Mouse (Mus musculus) gonadal fat pad, adult 2 months (tissue): ENCODE results near the gene Atp1a4. TPM values are rescaled to one million over a fixed set of nuclear protein-coding genes. Genes with fewer than 3 reads are reported as not detected.

Experiments
- DNase-seq: peaks from one replicate; pipeline ENCODE4 v3.0.0-alpha.2; 2012; ENCODE audit warnings: low read depth
- polyA plus RNA-seq: library from polyadenylated mRNA; depleted of rRNA; stranded (reverse); fragments of >200 nt; gene quantifications from 2 replicates; pipeline ENCODE4 v1.2.3, GENCODE M21; 2012; rRNA removed

The Atp1a4 gene
- polyA plus RNA-seq: 2.7 and 4.3 TPM in 2 replicates

DNA sequence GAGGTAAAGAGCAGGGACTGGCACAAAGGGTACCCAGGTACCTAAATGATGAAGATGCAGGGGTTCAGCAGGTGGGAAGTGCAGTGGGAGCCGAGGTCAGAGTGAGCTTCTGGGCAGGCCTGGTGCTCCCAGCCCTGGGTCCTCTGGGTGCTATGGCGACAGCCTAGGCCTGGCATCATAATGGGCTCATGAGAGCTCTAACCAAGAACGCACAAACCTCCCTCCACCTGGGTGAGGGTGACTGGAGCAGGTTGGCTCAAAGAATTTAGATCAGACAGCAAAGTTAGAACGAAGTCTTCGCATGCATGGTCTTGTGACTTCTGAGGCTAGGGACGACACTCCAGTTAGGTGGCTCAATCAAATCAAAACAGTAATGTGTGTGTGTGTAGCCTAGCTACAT is at the start of gene Atp1a4:
TSS of gene Atp1a4 (minus strand) at position 101 of the 400 bp plus-strand sequence.
- DNase-seq: no peak

DNA sequence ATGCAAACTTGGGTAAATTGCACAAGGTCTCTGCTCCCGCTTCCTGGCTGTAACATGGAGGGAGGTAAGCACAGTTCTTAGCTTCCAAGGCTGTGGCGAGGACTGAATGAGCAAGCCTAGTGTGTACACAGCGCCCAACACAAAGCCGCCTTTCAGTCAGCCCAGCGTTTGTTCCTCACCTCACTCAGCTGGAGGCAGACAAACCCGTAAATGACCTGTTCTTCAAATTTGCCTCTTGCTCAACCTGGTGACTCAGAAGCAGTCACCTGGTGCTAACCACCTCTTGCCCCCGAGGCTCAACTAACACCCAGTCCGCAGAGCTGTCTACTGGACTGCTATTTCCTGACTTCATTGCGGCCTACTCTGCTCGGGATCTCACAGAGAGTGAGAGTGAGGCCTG is 49.7 kb upstream of the Atp1a4 start:
- DNase-seq: peak; percentile 96

DNA sequence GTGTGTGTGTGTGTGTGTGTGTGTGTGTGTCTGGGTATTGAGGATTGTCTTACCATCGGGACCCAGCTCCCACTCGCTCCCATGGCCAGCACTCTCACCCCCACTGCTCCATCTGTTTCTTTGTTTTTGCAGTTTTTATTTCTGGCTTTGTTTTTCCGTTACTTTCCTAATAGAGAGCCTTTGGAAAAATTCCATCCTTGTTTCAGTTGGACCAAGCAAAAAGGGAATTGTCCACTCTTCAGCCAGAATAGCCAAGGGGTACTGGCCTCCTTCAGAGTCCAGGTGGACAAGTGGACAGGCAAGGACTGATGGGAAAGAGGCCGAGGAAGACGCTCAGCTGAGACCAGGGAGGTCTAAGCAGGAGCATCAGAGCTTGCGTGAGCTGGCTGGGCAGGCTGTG is 48.7 kb upstream of the Atp1a4 start:
- no peak for DNase-seq

DNA sequence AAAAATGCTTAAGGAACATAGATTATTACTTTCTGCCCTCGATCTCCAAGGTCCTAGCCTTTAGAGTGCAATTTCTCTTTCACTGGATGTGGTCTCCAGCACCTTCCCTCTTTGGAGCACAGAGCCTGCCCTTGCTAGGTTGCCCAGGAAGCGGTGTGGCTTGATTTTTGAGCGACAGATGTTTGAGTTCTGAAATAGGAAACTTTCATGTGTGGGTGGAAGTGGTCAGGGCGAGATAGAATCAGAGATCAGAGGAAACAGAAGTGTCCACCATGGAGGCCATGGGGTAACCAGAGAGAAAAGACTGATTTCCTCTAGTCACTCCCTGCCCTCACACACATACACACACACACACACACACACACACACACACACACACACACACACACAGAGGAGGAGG is 48.0 kb upstream of the Atp1a4 start:
- DNase-seq: no peak

DNA sequence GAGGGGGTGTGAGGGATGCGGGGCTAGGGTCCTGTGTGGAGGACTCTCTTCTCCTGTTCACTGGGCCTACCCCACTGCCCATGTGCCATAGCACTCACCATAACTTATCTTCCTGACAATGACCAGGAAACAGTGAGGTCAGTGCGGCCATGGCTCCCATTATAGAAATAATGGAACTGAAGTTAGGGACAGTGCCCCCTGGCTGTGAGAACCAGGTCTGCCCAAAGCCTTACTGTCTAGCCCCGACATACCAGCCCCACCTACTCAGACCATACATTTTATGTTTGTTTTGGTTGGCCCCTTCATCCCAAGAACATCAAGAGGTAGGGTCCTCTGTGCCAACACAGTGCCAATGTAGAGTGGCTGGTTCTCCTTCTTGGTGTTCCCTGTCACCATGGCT is 47.4 kb upstream of the Atp1a4 start:
- DNase-seq: no peak

DNA sequence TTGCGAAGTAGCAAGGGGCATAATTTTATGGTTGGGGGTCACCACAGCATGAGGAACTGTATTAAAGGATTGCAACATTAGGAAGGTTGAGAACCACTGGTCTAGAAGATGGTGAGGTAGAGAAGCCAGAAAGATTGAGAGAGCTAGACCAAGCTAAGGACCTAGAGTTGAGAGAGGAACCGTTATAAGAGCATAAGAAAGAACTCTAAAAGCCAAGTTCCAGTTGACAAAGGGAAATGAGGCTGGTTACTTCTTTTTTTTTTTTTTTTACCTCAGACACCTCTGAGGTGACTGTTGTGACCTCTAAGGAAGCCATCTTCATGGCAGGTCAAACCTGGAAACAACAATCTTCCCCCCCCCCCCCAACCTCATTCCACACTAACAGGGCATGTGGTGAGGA is 46.9 kb upstream of the Atp1a4 start:
- DNase-seq: no peak

DNA sequence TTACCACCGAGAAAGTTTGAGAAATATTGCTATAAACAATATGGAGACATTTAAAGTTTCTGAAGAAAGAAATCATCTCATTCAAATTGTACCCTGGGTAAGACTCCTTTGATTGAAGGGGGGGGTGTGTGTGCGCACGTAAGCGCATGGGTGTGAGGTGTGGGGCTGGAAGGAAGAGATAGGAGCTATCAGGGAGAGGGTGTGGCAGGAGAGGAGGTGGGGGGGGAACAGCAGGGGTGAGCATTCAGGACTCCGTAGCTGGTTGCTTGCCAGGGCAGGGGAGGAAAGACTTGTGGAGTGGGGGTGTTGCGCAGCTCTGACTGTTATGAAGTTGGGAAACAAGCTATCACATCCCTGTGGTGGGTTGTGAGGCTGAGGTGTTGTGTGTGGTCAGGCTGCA is 46.2 kb upstream of the Atp1a4 start:
- no peak for DNase-seq

DNA sequence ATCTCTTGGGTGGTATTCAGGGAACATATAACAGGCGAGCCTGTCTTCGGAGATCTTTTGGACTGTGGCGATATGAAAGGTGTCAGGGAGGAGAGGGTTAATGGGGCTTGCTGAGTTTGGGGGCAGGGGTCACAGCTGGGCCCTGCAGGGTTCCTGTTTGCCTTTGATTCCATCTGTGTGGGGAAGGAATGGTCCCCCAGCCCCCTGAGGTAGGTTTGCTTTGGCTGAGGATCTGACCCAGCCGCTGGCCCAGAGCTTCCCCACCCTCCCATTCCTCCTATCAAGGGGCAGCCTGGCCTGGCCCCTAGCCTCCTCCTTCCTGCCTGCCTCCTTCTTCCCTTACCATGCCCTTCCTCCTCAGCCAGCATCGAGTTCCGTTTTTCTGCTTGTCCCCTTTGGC is 44.6 kb upstream of the Atp1a4 start:
- no peak for DNase-seq

DNA sequence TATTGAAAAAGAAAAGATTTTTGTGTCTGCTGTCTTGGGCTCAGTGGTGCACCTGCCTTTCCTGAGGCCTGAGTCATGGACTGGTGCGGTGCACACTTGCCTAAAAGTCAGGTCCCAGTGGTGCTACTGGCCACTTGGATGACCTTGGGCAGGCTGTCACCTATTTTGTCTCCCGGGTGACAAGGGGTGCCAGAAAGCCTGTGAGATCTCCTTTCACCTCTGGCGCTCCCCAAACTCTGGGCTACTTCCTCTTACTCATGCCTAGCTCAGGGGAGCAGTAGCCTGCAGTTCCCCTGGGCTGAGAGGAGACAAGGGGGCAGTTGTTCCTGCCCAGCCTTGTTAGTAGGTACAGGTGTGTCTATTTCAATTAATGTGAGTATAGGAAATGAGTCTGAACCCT is 44.1 kb upstream of the Atp1a4 start:
- DNase-seq: no peak

DNA sequence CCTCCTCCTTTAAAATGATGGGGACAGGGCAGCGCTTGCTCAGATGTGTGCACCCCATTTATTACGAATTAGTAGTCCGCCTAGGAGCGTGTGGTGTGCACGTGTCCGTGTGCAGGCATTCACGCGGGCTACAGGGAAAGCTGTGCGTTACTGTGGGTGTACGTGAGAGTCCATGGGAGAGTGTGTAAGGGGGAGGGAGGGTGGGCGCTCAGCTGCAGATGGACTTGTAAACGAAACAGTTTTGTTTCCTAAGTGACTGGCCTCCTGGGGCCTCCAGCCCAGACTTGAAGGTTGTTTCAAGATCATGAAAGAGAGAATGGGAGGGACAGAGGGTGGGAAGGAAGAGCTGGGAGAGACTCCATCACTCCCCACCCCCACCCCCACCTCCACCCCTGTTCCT is 43.0 kb upstream of the Atp1a4 start:
- DNase-seq: no peak

DNA sequence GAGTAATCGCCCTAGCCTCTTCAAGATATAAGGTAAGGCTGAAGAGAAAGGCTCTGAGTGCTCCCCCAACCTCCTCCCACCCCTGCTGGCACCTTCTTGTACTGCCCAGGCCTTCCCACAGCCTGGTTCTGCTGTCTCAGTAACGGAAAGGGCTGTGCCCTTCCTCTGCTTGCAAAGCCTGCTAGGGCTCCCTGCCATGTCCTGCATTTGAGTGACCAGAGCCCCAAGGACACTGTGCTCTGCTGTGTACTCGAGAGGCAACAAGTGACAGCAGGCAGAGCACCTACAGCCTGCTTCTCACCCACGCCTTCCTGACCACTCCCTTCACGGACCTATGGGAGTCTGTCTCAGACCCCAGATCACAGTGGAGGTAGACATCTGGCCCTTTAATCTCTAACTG is 42.0 kb upstream of the Atp1a4 start:
- DNase-seq: no peak

DNA sequence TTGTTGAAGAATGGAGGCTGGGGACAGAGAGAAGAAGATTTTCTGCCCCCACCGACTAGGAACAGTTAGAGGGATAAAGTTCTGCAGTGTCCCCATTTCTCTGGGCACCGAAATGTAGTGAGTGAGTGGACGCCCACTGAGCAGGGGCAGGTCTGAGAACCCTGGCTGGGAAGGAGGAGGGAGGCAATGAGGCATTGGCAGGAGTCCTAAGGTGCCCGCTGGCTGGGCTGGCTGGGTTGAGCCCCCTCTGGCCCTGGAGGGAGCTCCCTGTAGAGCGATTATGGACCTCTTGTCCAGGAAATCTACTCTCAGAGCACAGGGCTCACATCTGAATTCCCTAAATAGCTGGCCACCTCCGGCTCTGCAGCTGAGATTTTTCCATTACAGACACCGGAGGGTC is 41.3 kb upstream of the Atp1a4 start:
- DNase-seq: no peak

DNA sequence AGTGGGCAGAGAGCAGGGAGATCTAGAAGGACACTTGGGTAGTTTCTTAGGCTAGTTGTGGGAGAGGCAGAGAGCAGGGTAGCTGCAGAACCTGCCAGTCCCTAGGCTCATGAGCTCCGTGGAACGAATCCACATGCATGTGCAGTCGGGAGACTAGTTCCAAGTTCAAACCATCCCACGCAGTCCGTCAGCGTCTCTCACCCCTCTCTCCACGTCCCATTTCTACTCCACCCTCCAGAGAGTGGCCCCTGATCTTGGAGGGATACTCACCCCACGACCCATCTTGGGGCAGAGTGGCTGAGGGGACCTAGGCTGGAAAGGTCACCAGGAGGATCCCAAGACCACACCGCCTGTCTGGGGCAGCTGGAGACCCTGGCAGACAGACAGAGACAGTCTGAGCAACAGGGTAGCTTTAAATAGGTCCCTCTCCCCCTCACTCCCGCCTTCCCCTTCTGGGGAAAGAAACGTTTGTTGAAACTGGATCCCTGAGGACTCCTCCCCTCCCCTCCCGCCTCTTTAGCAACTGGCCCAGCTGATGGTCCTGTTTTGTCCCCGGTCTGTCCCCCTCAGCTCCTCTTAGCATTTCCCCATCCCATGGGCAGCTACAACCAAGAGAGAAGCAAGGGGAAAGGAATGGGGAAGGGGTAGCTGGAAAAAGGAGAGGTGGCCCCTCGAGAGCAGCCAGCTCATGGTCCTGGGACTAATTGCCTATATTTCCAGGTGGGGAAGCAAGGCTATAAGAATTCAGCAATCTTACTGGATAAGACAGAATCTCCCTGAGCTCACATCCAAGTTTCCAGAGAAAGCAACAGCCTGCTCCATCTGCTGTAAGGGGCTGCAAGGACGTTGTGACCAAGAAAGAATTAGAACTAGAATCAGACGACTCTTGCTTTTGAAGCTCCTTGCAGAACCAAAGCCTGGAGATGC is 39.7 kb upstream of the Atp1a4 start, which contains the start of gene Atp1a2:
TSS of gene Atp1a2 (minus strand) at position 454 of the 927 bp plus-strand sequence.
- DNase-seq: no peak

DNA sequence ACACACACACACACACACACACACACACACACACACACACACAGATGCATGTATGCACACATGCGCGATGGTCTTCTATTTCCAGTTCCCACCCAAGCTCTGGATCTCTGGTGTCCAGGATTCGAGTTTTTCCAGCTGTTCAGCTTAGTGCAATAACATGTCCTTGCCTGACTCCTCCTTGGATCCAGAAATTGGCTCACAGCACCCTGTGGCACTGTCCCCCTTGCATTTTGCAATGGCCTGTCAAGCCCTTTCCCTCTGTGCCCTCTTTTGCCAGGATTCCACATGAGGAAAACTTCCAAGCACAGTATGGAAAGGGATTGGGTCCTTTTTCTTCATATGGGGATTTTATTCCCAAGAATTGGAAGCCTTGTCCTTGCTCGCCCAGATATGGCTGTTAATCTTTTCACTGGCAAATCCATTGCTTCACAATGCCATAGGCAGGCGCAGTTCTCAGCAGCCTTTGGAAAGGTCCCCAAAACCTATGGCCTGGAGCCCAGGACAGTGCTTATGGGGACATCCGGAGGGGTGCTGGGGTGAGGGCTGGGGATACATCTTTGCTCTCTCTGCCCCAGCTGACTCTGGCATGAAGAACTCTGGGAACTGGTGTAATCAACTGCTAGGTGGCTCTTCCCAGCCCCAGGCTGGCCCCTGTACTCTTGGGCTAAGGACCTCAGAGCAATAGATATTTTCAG is 38.7 kb upstream of the Atp1a4 start:
- no peak for DNase-seq

DNA sequence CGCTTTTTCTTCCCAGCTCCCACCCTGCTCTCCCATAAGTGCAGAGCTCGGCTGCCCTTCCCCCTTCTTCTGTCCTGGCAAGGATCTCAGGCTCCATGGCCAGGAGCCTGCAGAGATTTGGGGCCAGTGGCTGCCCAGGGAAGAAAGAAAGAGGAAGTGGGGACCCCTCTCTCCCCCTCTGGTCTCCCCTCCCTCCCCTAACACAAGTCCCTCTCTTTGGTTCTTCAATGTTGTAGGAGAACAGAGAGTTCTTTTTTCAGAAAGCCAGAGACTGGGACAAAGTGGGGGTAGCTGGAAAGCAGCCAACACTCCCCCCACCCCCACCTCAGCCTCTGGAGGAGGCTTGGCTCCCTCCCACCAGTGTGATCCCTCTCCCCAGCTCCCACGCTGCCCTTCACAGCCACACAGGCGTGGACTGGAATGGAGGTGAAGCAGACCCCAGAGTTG is 37.6 kb upstream of the Atp1a4 start:
- DNase-seq: no peak

DNA sequence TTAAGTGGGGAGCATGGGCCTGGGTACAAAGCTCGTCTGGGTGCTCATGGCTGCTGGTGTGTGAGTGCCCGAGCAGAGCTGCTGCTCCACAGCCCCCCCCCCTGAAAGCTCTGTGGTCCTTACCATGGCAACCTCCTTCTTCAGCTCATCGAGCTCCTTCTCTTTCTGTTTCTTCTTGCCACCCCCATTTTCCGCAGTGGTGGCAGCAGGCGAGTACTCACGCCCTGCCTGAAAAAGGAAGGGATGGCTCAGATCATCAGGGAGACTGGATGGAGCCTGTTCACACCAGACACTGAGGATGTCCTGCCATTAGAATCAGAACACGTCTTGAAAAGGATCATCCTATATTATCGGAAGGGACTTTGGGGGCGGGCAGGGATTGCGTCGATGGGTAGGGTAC is 35.2 kb upstream of the Atp1a4 start:
- no peak for DNase-seq

DNA sequence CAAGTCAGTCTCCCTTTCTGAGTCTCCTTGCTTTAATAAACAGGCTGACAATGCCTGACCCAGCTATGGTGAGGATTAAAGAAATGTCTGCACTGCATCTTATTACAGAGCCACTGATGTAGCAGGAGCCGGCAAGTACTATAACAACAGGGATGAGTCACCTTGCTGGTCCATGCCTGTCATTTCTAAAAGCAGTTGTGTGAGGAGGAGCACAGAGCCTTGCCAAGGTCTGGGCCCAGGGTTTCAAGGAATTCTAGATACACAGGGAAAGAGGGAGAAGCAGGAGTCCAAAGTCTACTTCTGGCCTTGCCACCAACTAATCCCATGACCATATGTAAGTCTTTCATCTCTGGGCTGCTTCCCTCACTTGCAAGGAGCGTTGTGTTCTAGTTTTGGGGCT is 34.7 kb upstream of the Atp1a4 start:
- DNase-seq: no peak

DNA sequence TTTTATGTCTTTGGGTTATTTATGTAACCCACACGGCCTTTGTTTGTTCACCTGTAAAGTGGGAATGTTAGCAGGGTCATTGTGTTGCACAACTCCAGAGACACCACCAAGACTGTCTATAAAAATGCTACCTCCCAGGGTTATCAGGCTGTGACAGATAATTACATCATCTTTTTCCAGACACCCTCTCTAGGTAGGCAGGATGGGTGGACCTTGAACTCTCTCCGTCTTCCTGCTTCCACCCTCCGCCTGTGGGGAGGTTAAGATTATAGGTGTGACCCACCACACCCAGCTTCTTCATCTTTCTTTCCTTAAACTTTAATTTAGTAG is 31.4 kb upstream of the Atp1a4 start:
- no peak for DNase-seq

DNA sequence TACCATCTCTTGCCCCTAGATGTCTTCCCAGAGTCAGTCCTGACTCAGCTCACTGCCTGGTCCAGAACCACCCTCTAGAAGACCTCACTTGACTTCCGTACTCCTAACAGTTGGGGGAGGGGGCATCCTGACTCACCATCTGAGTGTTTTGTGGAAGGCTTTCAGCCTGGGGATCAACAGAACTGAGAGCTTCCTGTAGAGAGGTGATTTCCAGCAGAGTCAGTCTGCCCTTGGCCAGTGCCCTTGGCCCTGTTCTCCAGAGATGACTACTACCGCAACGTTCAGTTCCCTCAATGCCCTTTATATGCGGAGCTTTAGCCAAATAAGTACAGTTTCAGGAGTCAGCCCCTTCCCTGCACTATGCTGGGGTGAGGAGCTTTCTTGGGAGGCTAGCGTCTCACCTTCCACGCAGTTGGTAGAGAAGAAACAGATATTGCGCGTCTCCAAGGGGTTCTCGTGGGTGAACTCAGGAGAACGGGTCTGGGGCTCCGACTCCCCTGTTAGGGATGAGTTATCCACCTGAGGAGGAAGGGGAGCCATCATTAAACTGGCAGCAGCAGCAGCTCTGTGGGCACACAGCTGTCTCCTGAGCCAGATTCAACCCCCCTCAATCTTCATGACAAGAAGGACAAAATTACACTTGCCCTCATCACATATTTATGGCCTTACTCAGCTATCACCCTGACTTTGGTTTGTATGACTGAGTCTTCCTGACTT is 30.8 kb upstream of the Atp1a4 start:
- DNase-seq: no peak

DNA sequence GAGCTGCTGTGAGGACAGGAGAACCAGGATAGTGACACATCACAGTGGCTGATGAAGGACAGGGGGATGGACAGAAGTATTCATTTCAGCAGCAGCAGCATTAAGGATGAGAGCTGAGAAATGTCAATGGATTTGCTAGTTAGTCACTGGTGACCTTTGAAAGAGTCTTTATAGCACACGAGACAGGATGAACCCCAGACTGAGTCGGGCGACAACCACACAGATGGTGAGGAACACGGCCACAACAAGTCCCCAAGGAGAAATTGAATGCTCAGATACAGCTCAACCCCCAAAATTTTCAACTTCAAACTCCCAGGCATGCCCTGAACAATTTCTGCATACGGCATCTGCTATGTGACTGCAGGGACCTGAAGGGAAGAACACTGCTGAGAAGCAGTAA is 28.5 kb upstream of the Atp1a4 start:
- no peak for DNase-seq

DNA sequence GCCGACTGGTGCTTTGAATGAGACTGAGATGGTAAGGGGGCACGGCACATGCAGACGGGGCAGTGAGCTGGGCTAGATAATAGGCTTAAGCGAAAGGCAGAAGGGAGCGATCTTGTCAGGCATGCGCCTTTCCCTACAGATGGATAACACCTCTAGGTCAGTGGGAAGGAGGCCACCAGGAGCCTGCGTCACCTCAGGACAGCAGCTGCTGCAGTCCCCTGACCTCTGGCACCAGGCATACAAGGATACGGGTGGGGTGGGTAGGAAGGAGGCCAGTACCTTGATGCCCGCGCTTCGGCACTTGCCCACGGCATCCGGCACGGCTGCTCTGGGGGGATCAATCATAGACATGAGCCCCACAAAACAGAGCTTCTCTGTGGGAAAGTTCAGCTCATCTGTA is 26.0 kb upstream of the Atp1a4 start:
- no peak for DNase-seq

DNA sequence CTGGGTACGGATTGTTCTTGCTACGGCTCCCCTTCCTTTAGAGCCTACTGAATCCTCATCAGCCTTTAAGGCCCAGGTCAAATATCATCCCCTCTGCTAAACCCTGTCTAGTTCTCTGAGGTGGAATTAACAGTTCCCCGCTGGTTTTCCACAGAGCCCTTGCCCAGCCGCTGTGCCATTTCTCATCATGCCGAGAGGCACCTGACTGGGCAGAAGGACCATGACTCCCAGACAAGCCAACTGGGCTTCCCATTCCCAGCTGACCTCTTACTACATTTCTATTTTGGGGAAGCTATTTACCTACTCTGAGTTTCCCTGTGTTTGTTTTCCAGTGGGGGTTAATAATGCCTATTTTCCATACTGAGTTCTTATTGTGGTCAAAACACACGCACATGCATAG is 24.9 kb upstream of the Atp1a4 start:
- DNase-seq: no peak
